Mouse (Mus musculus): ENCODE measurements around the gene Ablim1.

DNA sequence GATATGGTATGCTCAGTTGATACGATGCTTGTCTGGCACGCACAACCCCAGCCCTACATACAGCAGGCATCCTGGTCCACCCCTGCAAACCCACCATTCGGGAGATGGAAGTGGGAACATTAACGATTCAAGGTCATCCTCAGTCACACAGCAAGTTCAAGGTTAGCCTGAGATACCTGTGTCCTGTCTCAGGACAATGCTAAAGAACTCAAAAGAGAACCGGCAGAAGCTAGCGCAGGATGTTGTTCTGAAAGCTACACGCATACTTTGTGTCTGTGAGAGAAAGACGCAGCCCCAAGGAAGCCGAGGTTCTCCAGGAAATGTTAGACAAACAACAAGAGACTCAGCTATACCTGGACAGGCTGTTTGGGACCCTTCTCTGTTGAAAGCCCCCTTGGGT, 185.0 kb downstream of the Ablim1 start:
- TF ChIP-seq POLR2A (IDR thresholded peaks at IDR 0.05; ENCODE audit: borderline replicate concordance, insufficient read depth, low read length) = no peak
- no peak for TF ChIP-seq CTCF (IDR thresholded peaks at IDR 0.05; ENCODE audit: borderline replicate concordance, insufficient read depth, low read depth, low read length)

Measured in cerebellum, adult 2 months (tissue).